Mouse (Mus musculus): ENCODE measurements around the gene Lrrtm1. TPM values are rescaled to one million over a fixed set of nuclear protein-coding genes. Genes with fewer than 3 reads are reported as not detected.

The Lrrtm1 gene
- total RNA-seq, 1 experiment, result not detected

- H3K36me3 ChIP-seq (ENCODE audit: control insufficient read depth, insufficient read depth, low read length, poor library complexity, severe bottlenecking), result no peaks in the 10 kb centered on the region
- H3K9me3 ChIP-seq (ENCODE audit: control insufficient read depth, insufficient read depth, low read depth, low read length), result no peaks in the 10 kb centered on the region
- no peak overlapping the region for H3K27ac ChIP-seq (ENCODE audit: insufficient read depth, low read depth, low read length, poor library complexity, severe bottlenecking)
- DNase-seq (ENCODE audit: low read depth, low spot score), result no peak
- no peak for TF ChIP-seq CHD2 (IDR thresholded peaks at IDR 0.05; ENCODE audit: low read depth, low read length)
- no peak for TF ChIP-seq ZNF384 (IDR thresholded peaks at IDR 0.05; ENCODE audit: low read depth, low read length)
- TF ChIP-seq ZC3H11A (IDR thresholded peaks at IDR 0.05; ENCODE audit: borderline replicate concordance, low read depth, low read length), result no peak
- no peak for TF ChIP-seq HCFC1 (IDR thresholded peaks at IDR 0.05; ENCODE audit: borderline replicate concordance, insufficient read depth, low read length)
- no peak for TF ChIP-seq MAFK (IDR thresholded peaks at IDR 0.05; ENCODE audit: insufficient read depth, low read depth, low read length)
- no peaks in the 10 kb centered on the region for H3K4me1 ChIP-seq (ENCODE audit: control insufficient read depth in 2 of 2, insufficient read depth in 2 of 2, low read length in 2 of 2, poor library complexity in 1 of 2)
- in situ Hi-C loops (cut with MboI; ENCODE audit: low sequenced_read_pairs in 2 of 2, unreplicated experiment in 2 of 2), result no loop called here
- H3K4me3 ChIP-seq (ENCODE audit: insufficient read depth in 1 of 2, low read depth in 1 of 2, low read length in 2 of 2, poor library complexity in 1 of 2, severe bottlenecking in 1 of 2), result no peak overlapping the region
- H3K9ac ChIP-seq (ENCODE audit: insufficient read depth, low read depth, low read length, poor library complexity, severe bottlenecking), result no peak overlapping the region
Observed at GRCm38 (mm10) chr6:77253480-77253879, 11.0 kb downstream of the Lrrtm1 start.

- no peak for DNase-seq (ENCODE audit: low read depth, low spot score)
- in situ Hi-C loops (cut with MboI; ENCODE audit: low sequenced_read_pairs in 2 of 2, unreplicated experiment in 2 of 2), result no loop called here
- H3K36me3 ChIP-seq (ENCODE audit: control insufficient read depth, insufficient read depth, low read length, poor library complexity, severe bottlenecking), result no peaks in the 10 kb centered on the region
Observed at GRCm38 (mm10) chr6:77256348-77256747, 13.9 kb downstream of the Lrrtm1 start.

DNA sequence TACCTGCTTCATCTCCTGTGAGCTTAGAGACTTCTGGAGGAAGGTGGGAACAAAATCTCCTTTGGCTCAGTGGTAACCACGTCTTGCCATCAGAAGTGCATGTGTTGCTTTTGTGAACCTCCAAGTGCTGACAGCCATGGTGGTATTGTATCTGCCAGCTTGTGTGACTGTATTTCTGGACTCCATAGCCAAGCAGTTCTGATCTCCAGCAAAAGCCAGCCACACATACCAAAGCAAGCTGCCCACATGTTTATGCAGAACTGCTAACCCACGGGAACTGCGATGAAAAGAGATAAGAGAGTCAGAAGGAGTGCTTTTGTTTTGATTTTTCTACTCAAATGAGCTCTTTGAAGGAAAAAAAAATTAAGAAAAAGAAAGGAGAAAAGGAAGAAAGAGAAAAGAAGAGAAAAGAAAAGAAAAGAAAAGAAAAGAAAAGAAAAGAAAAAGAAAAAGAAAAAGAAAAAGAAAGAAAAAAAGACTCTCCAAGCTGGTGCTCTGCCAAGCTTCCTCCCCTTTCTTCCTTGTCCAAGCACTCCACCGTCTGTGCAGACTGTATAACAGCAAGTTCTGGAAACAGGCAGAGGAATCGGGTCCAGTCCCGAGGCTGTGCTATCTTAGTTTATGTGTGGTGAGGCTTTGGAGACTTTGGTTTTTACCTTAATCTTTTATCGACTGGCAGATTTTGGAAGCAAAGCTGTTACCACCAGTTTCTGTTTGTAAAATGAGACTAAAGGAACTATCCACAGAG, 15.0 kb downstream of the Lrrtm1 start:
- H3K9ac ChIP-seq (ENCODE audit: insufficient read depth, low read depth, low read length, poor library complexity, severe bottlenecking), result no peak overlapping the region
- H3K4me3 ChIP-seq (ENCODE audit: insufficient read depth in 1 of 2, low read depth in 1 of 2, low read length in 2 of 2, poor library complexity in 1 of 2, severe bottlenecking in 1 of 2), result no peak overlapping the region
- no peaks in the 10 kb centered on the region for H3K36me3 ChIP-seq (ENCODE audit: control insufficient read depth, insufficient read depth, low read length, poor library complexity, severe bottlenecking)
- TF ChIP-seq CHD2 (IDR thresholded peaks at IDR 0.05; ENCODE audit: low read depth, low read length), result no peak
- DNase-seq (ENCODE audit: low read depth, low spot score), result no peak
- H3K9me3 ChIP-seq (ENCODE audit: control insufficient read depth, insufficient read depth, low read depth, low read length), result no peaks in the 10 kb centered on the region
- H3K4me1 ChIP-seq (ENCODE audit: control insufficient read depth in 2 of 2, insufficient read depth in 2 of 2, low read length in 2 of 2, poor library complexity in 1 of 2), result no peaks in the 10 kb centered on the region
- no peak overlapping the region for H3K27ac ChIP-seq (ENCODE audit: insufficient read depth, low read depth, low read length, poor library complexity, severe bottlenecking)
- in situ Hi-C loops (cut with MboI; ENCODE audit: low sequenced_read_pairs in 2 of 2, unreplicated experiment in 2 of 2), result no loop called here

More at GRCm38 (mm10) chr6:77256348-77256747, 13.9 kb downstream of the Lrrtm1 start:
- Histone ChIP-seq H3K9ac (ENCODE audit: insufficient read depth, low read depth, low read length, poor library complexity, severe bottlenecking) (no peak overlapping the region), H3K4me1 (ENCODE audit: control insufficient read depth in 2 of 2, insufficient read depth in 2 of 2, low read length in 2 of 2, poor library complexity in 1 of 2) (no peaks in the 10 kb centered on the region), H3K9me3 (ENCODE audit: control insufficient read depth, insufficient read depth, low read depth, low read length) (no peaks in the 10 kb centered on the region), H3K4me3 (ENCODE audit: insufficient read depth in 1 of 2, low read depth in 1 of 2, low read length in 2 of 2, poor library complexity in 1 of 2, severe bottlenecking in 1 of 2) (no peak overlapping the region), H3K27ac (ENCODE audit: insufficient read depth, low read depth, low read length, poor library complexity, severe bottlenecking) (no peak overlapping the region)
- TF ChIP-seq CHD2 (IDR thresholded peaks at IDR 0.05; ENCODE audit: low read depth, low read length) (no peak), ZNF384 (IDR thresholded peaks at IDR 0.05; ENCODE audit: low read depth, low read length) (no peak), MAFK (IDR thresholded peaks at IDR 0.05; ENCODE audit: insufficient read depth, low read depth, low read length) (no peak), ZC3H11A (IDR thresholded peaks at IDR 0.05; ENCODE audit: borderline replicate concordance, low read depth, low read length) (no peak), HCFC1 (IDR thresholded peaks at IDR 0.05; ENCODE audit: borderline replicate concordance, insufficient read depth, low read length) (no peak)

DNA sequence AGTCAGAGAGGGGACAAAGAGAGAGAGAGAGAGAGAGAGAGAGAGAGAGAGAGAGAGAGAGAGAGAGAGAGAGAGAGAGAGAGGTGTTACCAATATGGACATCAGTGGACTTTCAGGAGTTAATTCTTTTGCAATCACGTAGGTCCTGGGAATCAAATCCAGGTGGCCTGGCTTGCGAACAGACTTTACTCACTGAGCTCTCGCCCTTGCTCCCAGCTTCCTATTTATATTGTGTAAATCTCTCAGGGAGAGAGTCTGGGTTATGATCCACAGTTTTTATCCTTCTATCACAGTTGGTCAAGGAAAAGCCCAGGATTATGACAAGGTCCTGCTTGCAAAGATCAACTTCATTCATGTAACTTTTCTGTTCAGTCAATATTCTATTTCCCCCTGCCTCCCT, 22.7 kb downstream of the Lrrtm1 start:
- Histone ChIP-seq H3K4me3 (ENCODE audit: insufficient read depth in 1 of 2, low read depth in 1 of 2, low read length in 2 of 2, poor library complexity in 1 of 2, severe bottlenecking in 1 of 2) (no peak overlapping the region), H3K27ac (ENCODE audit: insufficient read depth, low read depth, low read length, poor library complexity, severe bottlenecking) (no peak overlapping the region), H3K9me3 (ENCODE audit: control insufficient read depth, insufficient read depth, low read depth, low read length) (no peaks in the 10 kb centered on the region), H3K36me3 (ENCODE audit: control insufficient read depth, insufficient read depth, low read length, poor library complexity, severe bottlenecking) (no peaks in the 10 kb centered on the region), H3K4me1 (ENCODE audit: control insufficient read depth in 2 of 2, insufficient read depth in 2 of 2, low read length in 2 of 2, poor library complexity in 1 of 2) (no peaks in the 10 kb centered on the region), H3K9ac (ENCODE audit: insufficient read depth, low read depth, low read length, poor library complexity, severe bottlenecking) (no peak overlapping the region)
- no peak for DNase-seq (ENCODE audit: low read depth, low spot score)
- TF ChIP-seq MAFK (IDR thresholded peaks at IDR 0.05; ENCODE audit: insufficient read depth, low read depth, low read length) (no peak), CHD2 (IDR thresholded peaks at IDR 0.05; ENCODE audit: low read depth, low read length) (no peak), ZNF384 (IDR thresholded peaks at IDR 0.05; ENCODE audit: low read depth, low read length) (no peak)
- in situ Hi-C loops (cut with MboI; ENCODE audit: low sequenced_read_pairs in 2 of 2, unreplicated experiment in 2 of 2), result no loop called here

- Histone ChIP-seq H3K36me3 (ENCODE audit: control insufficient read depth, insufficient read depth, low read length, poor library complexity, severe bottlenecking) (no peaks in the 10 kb centered on the region), H3K4me3 (ENCODE audit: insufficient read depth in 1 of 2, low read depth in 1 of 2, low read length in 2 of 2, poor library complexity in 1 of 2, severe bottlenecking in 1 of 2) (no peak overlapping the region), H3K27ac (ENCODE audit: insufficient read depth, low read depth, low read length, poor library complexity, severe bottlenecking) (no peak overlapping the region), H3K9ac (ENCODE audit: insufficient read depth, low read depth, low read length, poor library complexity, severe bottlenecking) (no peak overlapping the region), H3K9me3 (ENCODE audit: control insufficient read depth, insufficient read depth, low read depth, low read length) (no peaks in the 10 kb centered on the region), H3K4me1 (ENCODE audit: control insufficient read depth in 2 of 2, insufficient read depth in 2 of 2, low read length in 2 of 2, poor library complexity in 1 of 2) (no peaks in the 10 kb centered on the region)
- DNase-seq (ENCODE audit: low read depth, low spot score), result no peak
- in situ Hi-C loops (cut with MboI; ENCODE audit: low sequenced_read_pairs in 2 of 2, unreplicated experiment in 2 of 2), result no loop called here
- TF ChIP-seq CHD2 (IDR thresholded peaks at IDR 0.05; ENCODE audit: low read depth, low read length) (no peak), ZNF384 (IDR thresholded peaks at IDR 0.05; ENCODE audit: low read depth, low read length) (no peak), HCFC1 (IDR thresholded peaks at IDR 0.05; ENCODE audit: borderline replicate concordance, insufficient read depth, low read length) (no peak), MAFK (IDR thresholded peaks at IDR 0.05; ENCODE audit: insufficient read depth, low read depth, low read length) (no peak), ZC3H11A (IDR thresholded peaks at IDR 0.05; ENCODE audit: borderline replicate concordance, low read depth, low read length) (no peak)
Observed at GRCm38 (mm10) chr6:77278794-77279193, 36.3 kb downstream of the Lrrtm1 start.
